Mouse (Mus musculus) lung, embryonic 14.5 days (tissue): ENCODE results near the gene Gm8281. TPM values are rescaled to one million over a fixed set of nuclear protein-coding genes. Genes with fewer than 3 reads are reported as not detected.
"Not testable (repeated sequence)": the region's sequence is repeated elsewhere in the genome, so short reads cannot be mapped to it uniquely, and the experiment has no call there.

Experiments used
- ATAC-seq: fragments of 200-750 bp; cut with Nextera tagmentation; 2 replicates; pipeline ENCODE4 v1.8.0; 2017; ENCODE audit warnings: mild to moderate bottlenecking, moderate TSS enrichment, moderate library complexity; ENCODE audit not compliant: insufficient read depth
- DNase-seq: peaks from one replicate; pipeline ENCODE4 v3.0.0-alpha.2; 2015
- H3K27ac ChIP-seq: fragments of 300-500 bp; sonication (generic); 2 replicates; pipeline ENCODE4 v1.5.1; 2014; ENCODE audit warnings: low read depth, mild to moderate bottlenecking, moderate library complexity
- H3K27me3 ChIP-seq: fragments of 300-500 bp; sonication (generic); 2 replicates; pipeline ENCODE4 v1.6.1; 2014; ENCODE audit warnings: low read length, control low read depth; ENCODE audit not compliant: insufficient read depth
- H3K36me3 ChIP-seq: fragments of 300-500 bp; sonication (generic); 2 replicates; pipeline ENCODE4 v1.6.1; 2014; ENCODE audit warnings: control low read depth; ENCODE audit not compliant: insufficient read depth
- H3K4me1 ChIP-seq: fragments of 300-500 bp; sonication (generic); 2 replicates; pipeline ENCODE4 v1.6.1; 2014; ENCODE audit warnings: antibody characterized with exemption, control low read depth; ENCODE audit not compliant: insufficient read depth
- H3K4me2 ChIP-seq: fragments of 300-500 bp; sonication (generic); 2 replicates; pipeline ENCODE4 v1.6.1; 2014; ENCODE audit warnings: mild to moderate bottlenecking
- H3K4me3 ChIP-seq: fragments of 300-500 bp; sonication (generic); 2 replicates; pipeline ENCODE4 v1.5.1; 2014; ENCODE audit warnings: low read depth, low read length
- H3K9ac ChIP-seq: fragments of 300-500 bp; sonication (generic); 2 replicates; pipeline ENCODE4 v1.6.1; 2014
- H3K9me3 ChIP-seq: fragments of 300-500 bp; sonication (generic); 2 replicates; pipeline ENCODE4 v1.6.1; 2016; ENCODE audit warnings: low read depth, low read length, control low read depth
- WGBS: fragments of 180-500 bp; shearing (Covaris S2); extraction: QIAGEN DNeasy Blood & Tissue Kit; methylation state at CpG from one replicate; pipeline ENCODE4 v1.1.7; 2014; 5-methylcytosine and 5-hydroxymethylcytosine counted together
- polyA plus RNA-seq: library from polyadenylated mRNA; unstranded; fragments of >200 nt; fragmentation: Nextera tagmentation; extraction: Ambion mirVana; gene quantifications from 2 replicates; pipeline ENCODE4 v1.2.1, GENCODE M21; 2014

Gene Gm8281
- polyA plus RNA-seq, result 1.5 and 3.0 TPM in 2 replicates

GRCm38 (mm10) chr14:5070611-5071490 is at the start of gene Gm8281:
TSS of gene Gm8281 (plus strand) at chr14:5071040.
- 5% methylated on average over 15 of the region's 63 CpGs for WGBS
- H3K27me3 ChIP-seq, H3K9me3 ChIP-seq, H3K36me3 ChIP-seq, H3K9ac ChIP-seq, ATAC-seq, H3K4me1 ChIP-seq, H3K27ac ChIP-seq: not testable (repeated sequence)
- H3K4me3 ChIP-seq, result peak within 1 kb of the TSS; percentile 27
- peak; percentile 11 for DNase-seq
- H3K4me2 ChIP-seq, result peak within 1 kb of the TSS; percentile 59

- WGBS, result no CpG with 5 or more reads among the region's 3 CpGs
- not testable (repeated sequence) for H3K9ac ChIP-seq, DNase-seq, H3K27me3 ChIP-seq, H3K36me3 ChIP-seq, H3K4me3 ChIP-seq, H3K4me1 ChIP-seq, H3K9me3 ChIP-seq, H3K4me2 ChIP-seq, H3K27ac ChIP-seq, ATAC-seq
Observed at GRCm38 (mm10) chr14:5050329-5050728, 20.5 kb upstream of the Gm8281 start, which contains the start of gene 4930555G01Rik. TSS of gene 4930555G01Rik (plus strand) at chr14:5050629.

GRCm38 (mm10) chr14:5131219-5131618 is 60.4 kb downstream of the Gm8281 start, which contains the start of gene Gm8279:
TSS of gene Gm8279 (plus strand) at chr14:5131519.
- not testable (repeated sequence) for H3K4me2 ChIP-seq, H3K27me3 ChIP-seq, H3K36me3 ChIP-seq, H3K9ac ChIP-seq, H3K9me3 ChIP-seq, H3K27ac ChIP-seq, ATAC-seq, DNase-seq, H3K4me1 ChIP-seq, H3K4me3 ChIP-seq
- 67% methylated on average over 2 of the region's 2 CpGs for WGBS

Other genes starting within 250 kb of the Gm8281 start
- gene Gm3269, start 232.9 kb upstream of the Gm8281 start, polyA plus RNA-seq, result not detected in 2 replicates
- gene Gm3264, start 215.5 kb upstream of the Gm8281 start, polyA plus RNA-seq, result 0.42 and 1.0 TPM in 2 replicates
- gene Gm3278, start 178.6 kb upstream of the Gm8281 start, polyA plus RNA-seq, result not detected in 2 replicates
- gene Gm8297, start 87.1 kb upstream of the Gm8281 start, polyA plus RNA-seq, result not detected in 2 replicates
- not detected in 2 replicates for gene Gm3298, start 55.1 kb upstream of the Gm8281 start, polyA plus RNA-seq
- not detected in 2 replicates for gene 4930555G01Rik, start 20.4 kb upstream of the Gm8281 start, polyA plus RNA-seq
- gene Gm8279, start 60.5 kb downstream of the Gm8281 start, polyA plus RNA-seq, result not detected in 2 replicates
- gene Gm3317, start 93.5 kb downstream of the Gm8281 start, polyA plus RNA-seq, result not detected in 2 replicates
- not detected in 2 replicates for gene Gm8271, start 114.8 kb downstream of the Gm8281 start, polyA plus RNA-seq
- not detected in 2 replicates for gene Gm3526, start 189.5 kb downstream of the Gm8281 start, polyA plus RNA-seq